Mouse (Mus musculus) cerebellum, adult 8-10 months (tissue): ENCODE results near the gene Blnk.

Experiments used
- DNase-seq: peaks from one replicate; pipeline ENCODE4 v3.0.0; 2022

Blnk gene

GRCm38 (mm10) chr19:40998469-40999170 lies 4.3 kb upstream of the Blnk start:
- DNase-seq, result no peak

GRCm38 (mm10) chr19:40996722-40997121 lies 2.4 kb upstream of the Blnk start:
- DNase-seq, result no peak

GRCm38 (mm10) chr19:40995449-40996401 lies 1.4 kb upstream of the Blnk start:
- DNase-seq, result no peak

- no peak for DNase-seq
These were observed 576 bp upstream of the Blnk start for GRCm38 (mm10) chr19:40994911-40995310.

GRCm38 (mm10) chr19:40993356-40993755 lies 979 bp downstream of the Blnk start:
- DNase-seq, result no peak

GRCm38 (mm10) chr19:40992517-40993044 lies 1.8 kb downstream of the Blnk start:
- no peak for DNase-seq

- no peak for DNase-seq
These were observed 2.2 kb downstream of the Blnk start for GRCm38 (mm10) chr19:40992096-40992495.

- DNase-seq, result no peak
These were observed 2.7 kb downstream of the Blnk start for GRCm38 (mm10) chr19:40991626-40992025.

- DNase-seq, result no peak
These were observed 3.5 kb downstream of the Blnk start for GRCm38 (mm10) chr19:40990781-40991343.

GRCm38 (mm10) chr19:40989961-40990600 lies 4.3 kb downstream of the Blnk start:
- DNase-seq, result no peak

GRCm38 (mm10) chr19:40988856-40989255 lies 5.5 kb downstream of the Blnk start:
- no peak for DNase-seq

- DNase-seq, result no peak
These were observed 9.8 kb downstream of the Blnk start for GRCm38 (mm10) chr19:40984536-40984935.

GRCm38 (mm10) chr19:40980671-40981070 lies 13.7 kb downstream of the Blnk start:
- no peak for DNase-seq

GRCm38 (mm10) chr19:40978026-40978425 lies 16.3 kb downstream of the Blnk start:
- no peak for DNase-seq

GRCm38 (mm10) chr19:40976946-40977917 lies 17.1 kb downstream of the Blnk start:
- no peak for DNase-seq

GRCm38 (mm10) chr19:40971273-40971914 lies 22.9 kb downstream of the Blnk start:
- no peak for DNase-seq

- no peak for DNase-seq
These were observed 23.6 kb downstream of the Blnk start for GRCm38 (mm10) chr19:40970775-40971174.

GRCm38 (mm10) chr19:40970301-40970700 lies 24.0 kb downstream of the Blnk start:
- no peak for DNase-seq

GRCm38 (mm10) chr19:40964936-40965850 lies 29.1 kb downstream of the Blnk start:
- no peak for DNase-seq

- no peak for DNase-seq
These were observed 29.9 kb downstream of the Blnk start for GRCm38 (mm10) chr19:40964367-40964891.
